Mouse (Mus musculus) ES-Bruce4 (cell line): ENCODE data around the gene Olfr1048. TPM values are rescaled to one million over a fixed set of nuclear protein-coding genes. Genes with fewer than 3 reads are reported as not detected.

ENCODE experiments used
- H3K27ac ChIP-seq: 2 replicates; pipeline ENCODE4 v1.5.1; 2012; ENCODE audit warnings: low read length, inconsistent platforms; ENCODE audit not compliant: insufficient read depth
- H3K27me3 ChIP-seq: 2 replicates; pipeline ENCODE4 v1.6.1; 2012; ENCODE audit warnings: mild to moderate bottlenecking, low read length, inconsistent platforms; ENCODE audit not compliant: control insufficient read depth, poor library complexity, insufficient read depth, severe bottlenecking
- H3K36me3 ChIP-seq: 2 replicates; pipeline ENCODE4 v1.6.1; 2012; ENCODE audit warnings: inconsistent platforms, mild to moderate bottlenecking, low read length, moderate library complexity; ENCODE audit not compliant: control insufficient read depth, poor library complexity, insufficient read depth, severe bottlenecking
- H3K4me1 ChIP-seq: one replicate; pipeline ENCODE4 v1.8.1; 2011; ENCODE audit warnings: low read length; ENCODE audit not compliant: control insufficient read depth, insufficient read depth
- H3K4me3 ChIP-seq: 2 replicates; pipeline ENCODE4 v1.5.1; 2011; ENCODE audit warnings: low read depth, mild to moderate bottlenecking, low read length
- H3K9ac ChIP-seq: 2 replicates; pipeline ENCODE4 v1.6.1; 2012; ENCODE audit warnings: low read depth, mild to moderate bottlenecking, inconsistent platforms; ENCODE audit not compliant: poor library complexity, severe bottlenecking
- H3K9me3 ChIP-seq: replicated peaks from 2 replicates; pipeline ENCODE4 v1.6.1; 2012; ENCODE audit warnings: mild to moderate bottlenecking, low read length, inconsistent platforms; ENCODE audit not compliant: control insufficient read depth, poor library complexity, insufficient read depth, severe bottlenecking
- CTCF ChIP-seq: IDR thresholded peaks from one replicate; pipeline ENCODE4 v1.8.1; 2011; ENCODE audit warnings: low read depth, low read length
- EP300 ChIP-seq: IDR thresholded peaks from 2 replicates; pipeline ENCODE4 v1.6.1; 2011; ENCODE audit warnings: low read depth, low read length; ENCODE audit not compliant: insufficient read depth
- POLR2A ChIP-seq: IDR thresholded peaks from one replicate; pipeline ENCODE4 v1.8.1; 2011; ENCODE audit warnings: low read length; ENCODE audit not compliant: insufficient read depth
- polyA plus RNA-seq: library from polyadenylated mRNA; stranded (reverse); fragments of >200 nt; gene quantifications from 2 replicates; pipeline ENCODE4 v1.2.4, GENCODE M21; 2011; ENCODE audit warnings: low read depth; ENCODE audit not compliant: missing spikeins, insufficient read depth, insufficient read length

Olfr1048 gene
- polyA plus RNA-seq, 1 experiment = not detected

DNA sequence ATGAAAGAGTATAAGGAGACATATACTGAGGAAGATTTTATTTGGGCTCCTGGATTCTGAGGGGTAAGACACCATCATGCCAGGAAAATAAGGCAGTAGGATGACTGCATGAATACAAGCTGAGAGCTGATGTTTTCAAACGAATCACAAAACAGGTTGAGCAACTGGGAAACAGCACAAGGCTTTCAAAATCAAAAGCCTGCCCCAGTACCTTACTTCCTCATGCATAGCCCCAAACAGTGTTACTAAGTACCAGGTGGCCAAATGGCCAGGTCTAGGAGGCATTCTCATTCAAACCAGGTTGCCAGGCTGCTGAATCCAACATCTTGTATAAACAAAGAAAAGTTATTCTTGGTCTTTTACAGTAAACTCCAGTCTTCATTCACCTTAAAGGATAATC is 44.2 kb downstream of the Olfr1048 start:
- Histone ChIP-seq H3K27me3 (no peaks in the 10 kb centered on the region), H3K9me3 (no peaks in the 10 kb centered on the region; the same call in 1 of the 2 replicates), H3K4me3 (no peak overlapping the region), H3K27ac (no peak overlapping the region), H3K36me3 (no peaks in the 10 kb centered on the region), H3K9ac (no peak overlapping the region), H3K4me1 (no peaks in the 10 kb centered on the region)
- no peak for TF ChIP-seq POLR2A
- TF ChIP-seq EP300 = no peak
- no peak for TF ChIP-seq CTCF

DNA sequence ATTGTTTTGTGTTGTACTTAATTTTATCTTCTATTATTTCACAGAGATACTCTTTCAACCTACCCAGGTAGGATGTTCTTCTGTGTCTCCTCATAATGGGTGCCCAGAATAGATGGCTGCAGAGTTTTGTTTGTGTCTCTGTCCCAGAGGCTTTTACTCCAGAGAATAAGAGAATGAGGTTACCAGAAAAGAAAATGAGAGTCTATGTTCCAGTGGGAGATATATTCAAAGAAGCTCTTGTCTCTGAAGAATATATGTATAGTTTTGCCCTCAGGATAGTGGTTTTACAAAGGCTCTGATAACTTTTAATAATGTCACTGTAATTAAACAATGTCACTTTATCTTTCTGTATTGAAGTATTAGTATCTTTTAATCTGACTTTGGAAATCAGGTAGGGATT is 54.5 kb downstream of the Olfr1048 start, which contains the start of gene Olfr52:
Gene Olfr52, minus strand, starts transcription at position 101 of the 400 bp plus-strand sequence.
- no peak within 1 kb of the TSS for H3K9ac ChIP-seq
- H3K36me3 ChIP-seq = no peaks in the 10 kb centered on the region

More for the DNA sequence above, 54.5 kb downstream of the Olfr1048 start, which contains the start of gene Olfr52:
- Histone ChIP-seq H3K27ac (no peak within 1 kb of the TSS), H3K9me3 (no peaks in the 10 kb centered on the region; the same call in 1 of the 2 replicates), H3K4me1 (no peaks in the 10 kb centered on the region), H3K27me3 (no peaks in the 10 kb centered on the region), H3K4me3 (no peak within 1 kb of the TSS)
- TF ChIP-seq CTCF = no peak
- no peak for TF ChIP-seq POLR2A
- TF ChIP-seq EP300 = no peak

Other genes starting within 250 kb of the Olfr1048 start
- not detected in 2 replicates for gene Olfr1031, start 250.0 kb downstream of the Olfr1048 start, polyA plus RNA-seq
- gene Olfr1032, start 234.7 kb downstream of the Olfr1048 start, polyA plus RNA-seq = not detected in 2 replicates
- gene Olfr1033, start 219.7 kb downstream of the Olfr1048 start, polyA plus RNA-seq = not detected in 2 replicates
- not detected in 2 replicates for gene Olfr1034, start 194.4 kb downstream of the Olfr1048 start, polyA plus RNA-seq
- gene Olfr1036, start 166.3 kb downstream of the Olfr1048 start, polyA plus RNA-seq = not detected in 2 replicates
- not detected in 2 replicates for gene Olfr1037, start 152.9 kb downstream of the Olfr1048 start, polyA plus RNA-seq
- gene Olfr1039, start 104.4 kb downstream of the Olfr1048 start, polyA plus RNA-seq = not detected in 2 replicates
- gene Olfr1040, start 93.6 kb downstream of the Olfr1048 start, polyA plus RNA-seq = not detected in 2 replicates
- gene Olfr1042, start 78.5 kb downstream of the Olfr1048 start, polyA plus RNA-seq = not detected in 2 replicates
- gene Olfr1043, start 72.8 kb downstream of the Olfr1048 start, polyA plus RNA-seq = not detected in 2 replicates
- not detected in 2 replicates for gene Olfr1044, start 62.5 kb downstream of the Olfr1048 start, polyA plus RNA-seq
- not detected in 2 replicates for gene Olfr52, start 54.6 kb downstream of the Olfr1048 start, polyA plus RNA-seq
- not detected in 2 replicates for gene Olfr1045, start 37.3 kb downstream of the Olfr1048 start, polyA plus RNA-seq
- gene Olfr1046, start 21.0 kb downstream of the Olfr1048 start, polyA plus RNA-seq = not detected in 2 replicates
- not detected in 2 replicates for gene Olfr1047, start 8.9 kb downstream of the Olfr1048 start, polyA plus RNA-seq
- gene Olfr1049, start 18.0 kb upstream of the Olfr1048 start, polyA plus RNA-seq = not detected in 2 replicates
- not detected in 2 replicates for gene Olfr1051, start 38.8 kb upstream of the Olfr1048 start, polyA plus RNA-seq
- not detected in 2 replicates for gene Olfr1052, start 52.2 kb upstream of the Olfr1048 start, polyA plus RNA-seq
- not detected in 2 replicates for gene Olfr1053, start 75.0 kb upstream of the Olfr1048 start, polyA plus RNA-seq
- not detected in 2 replicates for gene Olfr1054, start 95.1 kb upstream of the Olfr1048 start, polyA plus RNA-seq
- not detected in 2 replicates for gene Olfr1055, start 110.0 kb upstream of the Olfr1048 start, polyA plus RNA-seq
- gene Olfr1056, start 122.2 kb upstream of the Olfr1048 start, polyA plus RNA-seq = not detected in 2 replicates
- gene Olfr1057, start 138.1 kb upstream of the Olfr1048 start, polyA plus RNA-seq = not detected in 2 replicates
- gene Olfr1058, start 148.3 kb upstream of the Olfr1048 start, polyA plus RNA-seq = not detected in 2 replicates
- not detected in 2 replicates for gene Olfr1061, start 173.8 kb upstream of the Olfr1048 start, polyA plus RNA-seq
- not detected in 2 replicates for gene Olfr1062, start 186.5 kb upstream of the Olfr1048 start, polyA plus RNA-seq
- not detected in 2 replicates for gene Olfr1065, start 210.3 kb upstream of the Olfr1048 start, polyA plus RNA-seq
- gene Olfr1066, start 216.0 kb upstream of the Olfr1048 start, polyA plus RNA-seq = not detected in 2 replicates
- not detected in 2 replicates for gene Olfr228, start 247.1 kb upstream of the Olfr1048 start, polyA plus RNA-seq